Mouse (Mus musculus) adrenal gland, postnatal 4 days (tissue): ENCODE measurements around the gene Foxb1. TPM values are rescaled to one million over a fixed set of nuclear protein-coding genes. Genes with fewer than 3 reads are reported as not detected.

ENCODE experiments used
- DNase-seq, 2 experiments: peaks; one replicate each; pipeline ENCODE4 v3.0.0; 2021 to 2022; ENCODE audit warnings: low spot score in 2 of 2, mixed read lengths in 2 of 2
- total RNA-seq, 2 experiments: library from RNA; stranded (reverse); gene quantifications; 2 replicates each; pipeline ENCODE4 v1.2.3; 2021

Foxb1 gene
- total RNA-seq, 2 experiments from 2014 or later, result not detected

GRCm38 (mm10) chr9:69758506-69758905 is 2.2 kb downstream of the Foxb1 start:
- DNase-seq, result no peak

GRCm38 (mm10) chr9:69757254-69757653 is 3.5 kb downstream of the Foxb1 start:
- DNase-seq, result no peak

DNA sequence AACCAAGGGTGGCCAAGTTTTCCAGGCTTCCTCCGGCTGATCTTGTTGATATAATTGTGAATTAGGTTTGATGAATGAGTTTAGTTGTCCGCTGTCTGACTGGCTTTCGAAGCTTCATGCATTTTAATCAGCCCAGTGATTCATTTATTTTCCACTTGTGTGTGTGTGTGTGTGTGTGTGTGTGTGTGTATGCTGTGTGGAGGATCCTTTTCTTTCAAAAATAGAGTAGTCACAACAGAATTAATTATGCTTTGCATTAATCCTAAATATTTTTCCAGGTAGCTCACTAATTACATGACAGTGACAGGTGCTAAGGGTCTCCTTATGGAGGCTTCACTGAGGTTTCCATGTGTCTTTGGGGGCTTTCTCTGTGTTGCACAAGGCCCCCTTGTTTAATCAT is 4.3 kb downstream of the Foxb1 start:
- no peak for DNase-seq

DNA sequence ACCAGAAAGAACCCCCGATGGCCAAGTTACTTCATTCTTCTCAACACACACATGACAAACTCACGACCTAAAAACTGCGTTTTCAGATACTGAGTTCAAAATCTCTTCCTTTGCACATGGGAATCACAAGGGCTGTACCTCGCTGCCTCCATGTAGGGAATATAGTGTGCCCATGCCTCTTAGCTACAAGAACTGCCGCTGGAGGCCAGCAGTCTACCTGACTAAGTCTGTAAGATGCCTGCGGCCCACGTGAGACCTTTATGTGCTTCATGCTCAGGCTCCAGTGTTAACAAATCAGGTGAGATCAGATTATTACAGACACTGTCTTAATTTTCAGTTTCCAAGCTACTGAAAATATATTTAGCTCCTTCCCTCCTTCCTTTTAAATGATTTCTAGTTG is 4.7 kb downstream of the Foxb1 start:
- no peak for DNase-seq

DNA sequence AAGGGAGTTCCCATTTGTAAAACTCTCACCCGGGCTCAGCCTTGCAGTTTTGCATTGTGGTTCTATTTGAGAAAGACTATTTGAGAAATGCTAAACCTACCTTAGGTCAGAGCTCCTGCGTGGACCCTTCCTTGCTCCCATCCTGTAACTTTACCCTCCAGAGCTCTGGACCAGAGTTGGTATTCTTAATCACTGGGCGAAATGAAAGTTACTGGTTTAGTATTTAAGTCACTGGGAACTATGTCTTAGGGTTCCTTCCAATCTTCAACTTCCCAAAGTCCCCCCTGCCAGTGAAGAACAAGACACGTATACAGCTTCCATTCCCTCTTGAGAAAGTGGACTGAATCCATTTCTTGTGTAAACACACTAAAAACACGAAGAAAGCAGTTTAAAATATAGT is 5.6 kb downstream of the Foxb1 start:
- no peak for DNase-seq

- DNase-seq, result no peak
These were observed 6.0 kb downstream of the Foxb1 start for GRCm38 (mm10) chr9:69754712-69755111.

DNA sequence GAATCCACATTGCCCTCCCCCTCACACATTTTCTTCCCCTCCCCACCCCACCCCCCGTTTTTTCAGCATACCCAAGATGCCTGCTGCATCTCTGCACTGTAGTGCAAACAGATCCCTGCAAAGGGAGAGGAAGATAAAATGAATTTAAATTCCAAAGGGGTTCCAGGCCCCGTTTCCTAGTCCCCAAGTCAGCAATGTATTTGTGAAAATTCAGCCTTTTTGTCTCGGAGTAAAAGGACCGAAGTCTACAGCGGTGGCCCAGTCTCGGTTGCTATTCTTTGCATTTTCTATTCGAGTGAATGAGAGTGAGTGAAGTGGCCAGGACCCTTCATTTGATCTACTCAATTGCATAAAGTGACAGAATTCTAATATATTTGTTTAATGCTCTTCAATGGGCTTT is 6.4 kb downstream of the Foxb1 start:
- no peak for DNase-seq

GRCm38 (mm10) chr9:69747971-69748370 is 12.8 kb downstream of the Foxb1 start:
- no peak for DNase-seq

DNA sequence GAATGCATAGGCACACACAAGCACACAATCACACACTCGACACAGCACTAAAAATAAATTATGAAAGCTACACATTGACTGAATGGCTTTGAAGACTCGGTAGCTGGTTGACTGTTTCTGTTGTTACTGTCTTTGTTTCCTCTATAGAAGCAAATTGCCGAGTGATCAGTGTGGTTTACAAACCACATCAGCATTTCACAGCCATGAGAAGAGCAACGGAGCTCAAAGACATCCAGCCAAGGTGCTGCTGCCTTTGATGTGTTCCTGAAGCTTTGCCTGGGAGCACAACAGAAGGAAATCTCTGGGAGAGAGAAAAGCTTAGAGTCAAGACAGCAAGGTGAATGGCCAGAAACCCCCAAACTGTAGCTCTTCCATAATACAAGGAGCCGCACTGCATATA is 32.0 kb downstream of the Foxb1 start:
- no peak for DNase-seq

- no peak for DNase-seq
These were observed 42.3 kb downstream of the Foxb1 start for GRCm38 (mm10) chr9:69718431-69718830.

DNA sequence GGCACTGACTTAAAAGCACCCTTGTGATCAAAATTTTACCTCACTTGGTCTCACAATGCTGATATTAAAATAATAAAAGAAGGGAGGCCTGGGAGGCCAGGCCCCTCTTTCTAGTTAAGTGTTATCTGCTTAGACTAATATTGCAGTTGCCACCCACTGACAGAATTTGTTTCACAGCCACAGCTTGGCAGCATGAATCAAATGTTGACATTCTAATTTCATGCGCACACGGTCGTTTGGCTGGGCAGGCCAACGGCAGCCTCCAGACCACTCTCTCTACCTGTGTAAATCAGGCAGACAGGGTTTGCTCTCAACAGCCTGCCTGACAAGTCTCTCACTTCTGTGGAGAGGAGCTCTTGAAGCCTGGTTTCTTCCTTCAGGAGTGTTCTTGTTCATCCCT is 44.4 kb downstream of the Foxb1 start:
- DNase-seq, result no peak

DNA sequence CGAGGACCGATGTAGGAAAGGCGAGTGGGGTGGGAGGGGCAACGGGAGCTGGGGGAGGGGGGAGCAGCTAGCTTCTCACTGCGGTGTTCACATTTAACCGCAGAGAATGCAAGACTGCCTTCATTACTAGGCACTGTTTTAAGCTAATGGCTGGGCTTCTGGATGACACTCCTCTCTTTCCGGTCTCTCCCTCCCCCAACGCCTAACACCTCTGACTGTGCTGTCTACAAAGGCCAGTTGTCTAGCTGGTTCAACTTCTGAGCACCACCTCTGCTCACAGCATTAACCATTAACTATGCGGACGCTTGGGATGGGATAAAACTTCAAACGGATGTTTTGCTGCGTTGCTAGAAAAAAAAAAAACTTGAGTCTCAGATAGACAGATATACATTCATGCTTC is 45.3 kb downstream of the Foxb1 start:
- no peak for DNase-seq

DNA sequence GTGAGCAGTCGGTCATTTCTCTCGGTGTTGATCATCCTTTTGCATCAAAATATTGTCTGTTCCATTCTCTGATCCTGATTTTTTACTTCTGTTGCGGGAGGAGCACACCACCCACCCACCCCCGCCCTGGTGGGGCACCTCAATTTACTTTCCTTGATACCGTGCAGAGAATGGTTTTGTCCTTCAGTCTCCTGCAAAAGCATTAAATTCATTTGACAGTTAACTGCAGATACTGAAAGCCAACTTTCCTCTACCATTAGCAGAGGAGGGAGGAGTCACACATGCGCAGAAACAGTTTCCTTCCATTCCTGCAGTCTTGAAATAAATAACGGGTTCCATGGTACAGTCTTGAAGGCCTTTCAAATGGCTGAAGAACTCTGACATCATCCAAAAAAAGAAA is 46.4 kb downstream of the Foxb1 start:
- DNase-seq, result no peak

- DNase-seq, result no peak
These were observed 47.0 kb downstream of the Foxb1 start for GRCm38 (mm10) chr9:69713577-69714327.

GRCm38 (mm10) chr9:69712714-69713525 is 47.8 kb downstream of the Foxb1 start:
- no peak for DNase-seq

Other genes with a start within 250 kb of the Foxb1 start
- 100 to 1,000 TPM in 1 of 2 experiments, 10 to 100 TPM in 1; 98.8 to 109 TPM for gene Bnip2, start 228.5 kb upstream of the Foxb1 start, total RNA-seq